Mouse (Mus musculus) thymus, adult 2 months (tissue): ENCODE results near the gene Map2k1.

Source experiments
- CTCF ChIP-seq: fragments of 200-500 bp; IDR thresholded peaks from 2 replicates; pipeline ENCODE4 v1.5.1; 2012; ENCODE audit warnings: mild to moderate bottlenecking, control low read depth, low read length, moderate library complexity, borderline replicate concordance; ENCODE audit not compliant: control insufficient read depth, poor library complexity, insufficient read depth; ENCODE audit errors: extremely low read depth
- POLR2A ChIP-seq: fragments of 200-500 bp; IDR thresholded peaks from 2 replicates; pipeline ENCODE4 v1.6.1; 2012; ENCODE audit warnings: mild to moderate bottlenecking, low read length, control low read depth, moderate library complexity; ENCODE audit not compliant: control insufficient read depth, poor library complexity, insufficient read depth; ENCODE audit errors: extremely low read depth

DNA sequence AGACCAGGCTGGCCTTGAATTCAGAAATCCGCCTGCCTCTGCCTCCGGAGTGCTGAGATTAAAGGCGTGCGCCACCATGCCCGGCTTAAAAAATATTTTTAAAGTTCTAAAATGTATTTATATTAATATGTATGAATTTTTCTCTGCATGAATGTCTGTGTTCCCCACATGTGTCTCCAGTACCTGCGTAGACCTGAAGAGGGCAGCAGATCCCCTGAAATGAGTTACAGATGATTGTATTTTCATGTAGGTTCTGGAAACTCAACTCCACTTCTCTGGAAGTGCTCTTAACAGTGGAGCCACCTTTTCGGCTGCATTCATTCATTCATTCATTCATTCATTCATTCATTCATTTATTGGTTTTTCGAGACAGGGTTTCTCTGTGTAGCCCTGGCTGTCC, 24.3 kb upstream of the Map2k1 start:
- TF ChIP-seq POLR2A, result no peak
- TF ChIP-seq CTCF, result no peak
